Mouse (Mus musculus): ENCODE data around the gene Tert. TPM values are rescaled to one million over a fixed set of nuclear protein-coding genes. Genes with fewer than 3 reads are reported as not detected.

The Tert gene
- polyA plus RNA-seq, 1 experiment from 2014 or later, result 7.1 TPM

DNA sequence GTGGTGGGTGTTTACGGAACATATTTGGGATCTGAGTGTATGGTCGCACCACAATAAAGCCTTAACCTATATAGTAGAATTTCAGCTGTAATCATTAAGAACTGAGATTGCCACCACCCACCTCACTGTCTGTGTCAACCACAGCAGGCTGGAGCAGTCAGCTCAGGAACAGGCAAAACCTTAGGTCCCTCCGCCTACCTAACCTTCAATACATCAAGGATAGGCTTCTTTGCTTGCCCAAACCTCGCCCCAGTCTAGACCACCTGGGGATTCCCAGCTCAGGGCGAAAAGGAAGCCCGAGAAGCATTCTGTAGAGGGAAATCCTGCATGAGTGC is 334 bp upstream of the Tert start:
- H3K4me3 ChIP-seq (replicated peaks), result peak overlapping the region; percentile 56
- H3K4me1 ChIP-seq (replicated peaks), result peaks cover 32% of the 10 kb centered on the region
- no peaks in the 10 kb centered on the region for H3K9me3 ChIP-seq
- H3K27me3 ChIP-seq, result no peaks in the 10 kb centered on the region
- H3K36me3 ChIP-seq, result peaks cover 16% of the 10 kb centered on the region
- H3K27ac ChIP-seq, result no peak overlapping the region
- 44% methylated on average over 6 of the region's 6 CpGs for WGBS
- peak overlapping the region; percentile 75; the same call in 1 of the 2 replicates for H3K9ac ChIP-seq (replicated peaks)
- H3K4me2 ChIP-seq (replicated peaks), result peak overlapping the region; percentile 89
- ATAC-seq, result peak; percentile 67

DNA sequence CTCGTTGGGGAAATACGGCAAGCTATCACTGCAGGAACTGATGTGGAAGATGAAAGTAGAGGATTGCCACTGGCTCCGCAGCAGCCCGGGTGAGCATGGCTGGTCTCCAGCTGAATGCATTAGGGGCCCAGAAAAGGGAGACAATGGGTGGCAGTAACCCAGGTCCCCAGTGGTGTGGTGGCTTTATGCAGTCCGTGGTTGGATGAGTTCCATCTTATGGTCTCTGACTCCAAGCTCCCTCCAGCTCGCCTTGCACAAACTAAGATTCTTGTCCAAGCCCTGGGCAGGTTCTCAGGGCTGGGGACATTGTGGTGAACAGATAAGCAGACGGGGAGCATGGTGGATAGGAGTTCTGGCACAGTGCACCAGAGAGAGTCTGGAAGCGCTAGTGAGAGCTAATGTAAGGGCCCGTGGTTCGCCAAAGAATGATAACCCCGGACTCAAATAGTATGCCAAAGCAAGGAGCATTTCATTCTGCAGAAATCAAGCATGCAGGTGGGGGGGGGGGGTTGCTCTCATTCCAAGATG is 1.9 kb downstream of the Tert start:
- H3K9me3 ChIP-seq, result no peaks in the 10 kb centered on the region
- no peak overlapping the region for H3K4me2 ChIP-seq (replicated peaks)
- 88% methylated on average over 11 of the region's 11 CpGs for WGBS

DNA sequence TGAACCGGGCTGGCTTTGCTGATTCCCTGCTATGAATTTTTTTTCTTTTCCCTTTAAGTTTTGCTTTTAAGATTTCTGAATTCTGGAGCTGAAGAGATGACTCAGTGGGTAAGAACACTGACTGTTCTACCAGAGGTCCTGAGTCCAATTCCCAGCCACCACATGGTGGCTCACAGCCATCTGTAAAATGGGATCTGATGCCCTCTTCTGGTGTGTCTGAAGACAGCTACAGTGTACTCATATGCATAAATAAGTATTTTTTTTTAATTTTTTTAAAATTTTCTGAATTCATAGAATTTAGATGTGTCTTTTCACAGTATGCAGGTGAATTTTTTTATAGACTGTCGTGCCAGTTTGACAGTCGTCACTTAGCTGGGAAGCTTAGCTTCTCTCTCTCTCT is 5.1 kb downstream of the Tert start:
- no peaks in the 10 kb centered on the region for H3K27me3 ChIP-seq
- no peak for ATAC-seq
- no peak overlapping the region for H3K27ac ChIP-seq
- WGBS, result 95% methylated on average over 3 of the region's 3 CpGs
- no peak overlapping the region for H3K9ac ChIP-seq (replicated peaks)
- H3K36me3 ChIP-seq, result peaks cover 29% of the 10 kb centered on the region
- H3K4me2 ChIP-seq (replicated peaks), result no peak overlapping the region
- H3K4me3 ChIP-seq (replicated peaks), result no peak overlapping the region
- H3K9me3 ChIP-seq, result no peaks in the 10 kb centered on the region
- H3K4me1 ChIP-seq (replicated peaks), result peaks cover 32% of the 10 kb centered on the region

More for the DNA sequence above, 1.9 kb downstream of the Tert start:
- ATAC-seq, result no peak
- H3K4me3 ChIP-seq (replicated peaks), result no peak overlapping the region
- no peaks in the 10 kb centered on the region for H3K27me3 ChIP-seq
- H3K4me1 ChIP-seq (replicated peaks), result peaks cover 32% of the 10 kb centered on the region
- 0 out of 2 replicates have a peak overlapping the region, but pooled peaks have one; percentile 12 for H3K9ac ChIP-seq (replicated peaks)
- H3K36me3 ChIP-seq, result peaks cover 7% of the 10 kb centered on the region
- H3K27ac ChIP-seq, result no peak overlapping the region

DNA sequence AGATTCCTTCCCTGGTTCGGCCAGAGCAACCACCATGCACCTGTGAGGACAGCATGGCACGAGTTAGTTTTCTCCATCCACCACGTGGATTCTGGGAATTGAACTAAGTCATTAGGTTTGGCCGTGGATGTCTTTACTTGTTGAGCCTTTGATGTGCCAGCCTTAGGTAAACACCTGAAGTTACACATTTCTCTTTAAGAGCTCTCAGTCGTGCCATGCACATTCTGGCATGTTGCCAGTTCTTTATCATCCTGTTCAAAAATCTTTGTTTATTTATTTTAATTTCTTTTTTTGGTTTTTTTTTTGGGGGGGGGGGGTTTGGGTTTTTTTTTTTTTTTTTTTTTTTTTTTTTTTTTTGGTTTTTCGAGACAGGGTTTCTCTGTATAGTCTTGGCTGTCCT is 11.1 kb downstream of the Tert start:
- 85% methylated on average over 5 of the region's 6 CpGs for WGBS
- no peaks in the 10 kb centered on the region for H3K27me3 ChIP-seq
- H3K9ac ChIP-seq (replicated peaks), result no peak overlapping the region
- no peak overlapping the region for H3K4me3 ChIP-seq (replicated peaks)
- peaks cover 47% of the 10 kb centered on the region for H3K36me3 ChIP-seq
- no peaks in the 10 kb centered on the region for H3K9me3 ChIP-seq
- ATAC-seq, result no peak
- H3K27ac ChIP-seq, result no peak overlapping the region
- H3K4me2 ChIP-seq (replicated peaks), result no peak overlapping the region
- H3K4me1 ChIP-seq (replicated peaks), result no peaks in the 10 kb centered on the region

DNA sequence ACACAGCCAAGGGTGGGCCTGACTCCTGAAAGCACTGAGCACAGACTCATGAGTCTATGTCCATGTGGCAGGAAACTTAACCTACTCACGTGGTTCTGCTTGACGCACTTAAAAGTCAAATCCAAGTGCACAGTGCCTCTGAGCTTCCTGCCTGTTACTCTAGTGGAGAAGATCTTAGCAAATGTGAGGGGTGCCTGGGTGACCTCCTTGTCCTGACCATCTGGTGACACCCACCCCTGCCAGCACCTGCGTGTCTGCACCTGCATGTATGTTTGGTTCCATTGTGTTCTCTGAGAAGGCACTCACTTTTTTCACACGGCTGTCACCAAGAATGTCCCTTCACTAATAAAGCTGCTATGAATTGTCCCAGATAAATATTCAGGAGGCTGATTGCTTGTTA is 14.6 kb downstream of the Tert start:
- no peaks in the 10 kb centered on the region for H3K9me3 ChIP-seq
- H3K27ac ChIP-seq, result no peak overlapping the region
- no peak overlapping the region for H3K4me2 ChIP-seq (replicated peaks)
- H3K27me3 ChIP-seq, result no peaks in the 10 kb centered on the region
- H3K4me1 ChIP-seq (replicated peaks), result no peaks in the 10 kb centered on the region
- peaks cover 22% of the 10 kb centered on the region for H3K36me3 ChIP-seq
- ATAC-seq, result no peak
- 84% methylated on average over 4 of the region's 4 CpGs for WGBS
- H3K9ac ChIP-seq (replicated peaks), result no peak overlapping the region
- no peak overlapping the region for H3K4me3 ChIP-seq (replicated peaks)

DNA sequence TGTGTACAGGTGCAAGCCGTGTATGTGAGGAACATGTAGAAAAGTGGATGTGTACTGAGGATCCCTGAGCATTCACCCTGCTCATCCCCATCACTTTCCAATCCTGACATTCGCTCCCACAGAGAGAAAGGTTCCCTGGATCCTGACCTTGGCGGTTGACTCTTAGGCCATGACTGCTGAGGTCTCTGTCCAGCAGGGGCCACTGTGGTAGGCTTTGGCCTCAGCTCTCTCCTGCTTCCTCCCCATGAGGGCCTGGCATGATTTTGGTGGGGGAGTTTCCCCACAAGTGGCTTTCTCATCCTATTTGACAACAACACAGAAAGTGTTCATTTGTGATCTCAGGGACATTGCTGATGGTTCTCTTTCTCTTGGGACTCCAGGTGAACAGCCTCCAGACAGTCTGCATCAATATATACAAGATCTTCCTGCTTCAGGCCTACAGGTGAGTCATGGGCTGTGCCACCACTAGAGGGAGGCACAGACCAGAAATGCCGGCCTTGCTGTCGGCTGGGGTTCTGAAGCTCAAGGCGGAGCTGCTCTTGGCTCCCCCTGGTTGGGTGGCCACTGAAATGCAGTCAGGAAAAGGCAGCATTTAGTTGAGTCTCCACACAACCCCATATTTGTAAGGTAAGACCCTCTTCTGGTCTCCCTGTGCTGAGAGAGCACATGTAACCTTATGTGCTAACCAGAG is 19.8 kb downstream of the Tert start:
- Histone ChIP-seq H3K27ac (no peak overlapping the region), H3K9me3 (no peaks in the 10 kb centered on the region), H3K27me3 (no peaks in the 10 kb centered on the region), H3K4me2 (replicated peaks) (no peak overlapping the region), H3K4me3 (replicated peaks) (no peak overlapping the region), H3K9ac (replicated peaks) (no peak overlapping the region), H3K36me3 (peaks cover 28% of the 10 kb centered on the region), H3K4me1 (replicated peaks) (no peaks in the 10 kb centered on the region)
- WGBS, result 34% methylated on average over 6 of the region's 6 CpGs
- ATAC-seq, result peak; percentile 53; the same call in 1 of the 2 replicates

DNA sequence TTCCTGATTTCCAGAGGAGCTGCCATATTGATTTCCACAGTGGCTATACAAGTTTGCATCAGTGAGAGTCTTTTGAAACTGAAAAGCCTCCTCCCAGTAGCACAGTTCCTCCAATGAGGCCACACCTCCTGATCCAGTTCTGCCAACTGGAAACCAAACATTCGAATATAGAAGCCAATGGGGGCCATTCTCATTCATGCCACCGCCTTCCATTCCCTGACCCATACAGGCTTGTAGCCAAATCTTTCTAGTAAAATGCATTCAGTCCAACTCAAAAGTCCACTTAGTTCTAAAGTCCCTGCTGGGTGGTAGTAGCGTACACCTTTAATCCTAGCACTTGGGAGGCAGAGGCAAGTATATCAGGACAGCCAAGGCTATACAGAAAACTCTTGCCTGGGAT is 26.6 kb downstream of the Tert start:
- Histone ChIP-seq H3K9me3 (no peaks in the 10 kb centered on the region), H3K9ac (replicated peaks) (no peak overlapping the region), H3K4me1 (replicated peaks) (no peaks in the 10 kb centered on the region), H3K27me3 (no peaks in the 10 kb centered on the region), H3K4me2 (replicated peaks) (no peak overlapping the region), H3K4me3 (replicated peaks) (no peak overlapping the region), H3K27ac (no peak overlapping the region), H3K36me3 (peaks cover 10% of the 10 kb centered on the region)
- no peak for ATAC-seq
- 81% methylated on average over 3 of the region's 3 CpGs for WGBS

DNA sequence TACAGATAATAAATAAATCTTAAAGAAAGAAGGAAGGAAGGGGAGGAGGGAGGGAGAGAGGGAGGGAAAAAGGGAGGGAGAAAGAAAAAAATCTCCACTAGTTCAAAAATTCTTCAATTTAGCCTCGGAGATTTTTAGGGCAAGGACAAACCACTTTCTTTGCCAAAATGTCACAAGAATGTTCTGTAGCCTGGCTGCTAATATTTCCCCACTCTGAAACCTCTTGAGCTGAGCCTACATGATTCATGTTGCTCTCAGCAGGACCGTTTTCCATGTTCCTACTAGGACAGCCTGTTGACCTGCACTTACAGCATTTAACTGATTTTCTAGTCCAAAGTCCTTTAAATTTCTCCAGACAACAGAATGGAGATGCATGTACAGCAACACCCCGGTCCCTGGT is 28.3 kb downstream of the Tert start:
- Histone ChIP-seq H3K4me2 (replicated peaks) (no peak overlapping the region), H3K4me3 (replicated peaks) (no peak overlapping the region), H3K27me3 (no peaks in the 10 kb centered on the region), H3K9ac (replicated peaks) (no peak overlapping the region), H3K36me3 (no peaks in the 10 kb centered on the region; the same call in 1 of the 2 replicates), H3K27ac (no peak overlapping the region), H3K4me1 (replicated peaks) (no peaks in the 10 kb centered on the region), H3K9me3 (no peaks in the 10 kb centered on the region)
- no peak for ATAC-seq
- WGBS, result 83% methylated on average over 3 of the region's 3 CpGs

DNA sequence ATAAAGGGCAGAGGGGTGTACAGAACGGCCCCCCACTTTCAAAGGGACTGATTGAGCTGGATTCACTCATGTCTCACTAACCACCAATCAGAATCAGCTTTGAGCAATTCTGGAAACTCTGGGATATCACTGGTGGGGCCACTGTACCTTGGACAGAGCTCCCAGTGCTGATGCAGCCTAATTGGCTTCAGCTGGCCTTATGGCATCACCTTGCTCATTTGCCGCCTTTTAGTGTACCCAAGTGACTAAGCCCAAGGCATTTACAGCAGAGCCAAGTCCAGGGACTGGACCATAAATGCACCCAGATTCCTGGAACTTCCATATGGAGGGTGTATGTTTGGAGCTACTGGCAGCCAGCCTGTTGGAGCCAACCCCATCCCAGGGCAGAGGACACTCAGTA is 32.2 kb downstream of the Tert start:
- Histone ChIP-seq H3K4me2 (replicated peaks) (no peak overlapping the region), H3K4me1 (replicated peaks) (no peaks in the 10 kb centered on the region), H3K36me3 (no peaks in the 10 kb centered on the region), H3K9me3 (no peaks in the 10 kb centered on the region), H3K27me3 (no peaks in the 10 kb centered on the region), H3K4me3 (replicated peaks) (no peak overlapping the region), H3K9ac (replicated peaks) (no peak overlapping the region), H3K27ac (no peak overlapping the region)
- 55% methylated on average over 2 of the region's 2 CpGs for WGBS
- no peak for ATAC-seq

DNA sequence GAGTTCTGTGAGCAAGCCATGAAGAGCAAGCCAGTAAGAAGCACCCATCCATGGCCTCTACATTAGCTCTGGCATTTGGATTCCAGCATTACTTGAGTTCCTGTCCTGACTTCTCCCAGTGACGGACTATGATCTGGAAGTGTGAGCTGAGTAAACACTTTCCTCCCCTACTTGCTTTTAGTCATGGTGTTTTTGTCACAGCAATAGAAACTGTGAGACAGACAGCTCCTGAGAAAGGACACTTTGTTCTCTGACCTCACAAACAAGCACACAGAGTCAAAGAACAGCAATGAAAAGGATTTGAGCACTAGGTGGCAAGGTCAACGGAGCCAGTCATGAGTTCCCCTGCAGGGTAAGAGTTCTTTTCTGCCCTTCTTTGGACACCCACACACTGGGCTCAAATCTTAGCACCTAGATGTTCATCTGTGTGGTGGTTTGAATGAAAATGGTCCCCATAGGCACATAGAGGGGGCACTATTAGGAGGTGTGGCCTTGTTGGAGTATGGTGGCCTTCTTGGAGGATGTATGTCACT is 33.5 kb downstream of the Tert start:
- Histone ChIP-seq H3K36me3 (no peaks in the 10 kb centered on the region), H3K4me2 (replicated peaks) (no peak overlapping the region), H3K27ac (no peak overlapping the region), H3K27me3 (no peaks in the 10 kb centered on the region), H3K4me3 (replicated peaks) (no peak overlapping the region), H3K9ac (replicated peaks) (no peak overlapping the region), H3K9me3 (no peaks in the 10 kb centered on the region), H3K4me1 (replicated peaks) (no peaks in the 10 kb centered on the region)
- no peak for ATAC-seq
- WGBS, result 73% methylated on average over 2 of the region's 2 CpGs

DNA sequence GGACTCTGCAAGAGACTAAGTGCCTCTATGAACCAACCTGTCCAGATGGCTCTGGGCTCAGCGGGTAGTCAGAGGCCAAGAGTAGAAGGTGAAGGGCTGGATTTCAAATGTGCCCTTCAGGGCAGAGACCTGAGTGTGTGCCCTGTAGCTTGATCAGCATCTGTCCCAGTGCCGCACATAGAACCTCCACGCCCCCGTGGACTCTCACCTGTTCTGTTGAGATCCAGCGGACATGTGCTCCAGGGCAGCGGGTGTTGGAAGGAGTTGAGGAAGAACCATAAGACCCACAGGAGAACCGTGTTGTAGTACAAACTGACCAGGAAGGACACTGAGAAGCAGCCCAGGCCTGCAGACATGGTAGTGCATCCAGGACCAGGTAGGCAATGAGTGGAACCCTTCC is 48.5 kb downstream of the Tert start:
- WGBS, result 93% methylated on average over 7 of the region's 7 CpGs
- Histone ChIP-seq H3K9ac (replicated peaks) (no peak overlapping the region), H3K36me3 (no peaks in the 10 kb centered on the region), H3K4me3 (replicated peaks) (no peak overlapping the region), H3K27me3 (0 out of 2 replicates have a peak, but pooled peaks cover 4% of the 10 kb centered on the region), H3K9me3 (no peaks in the 10 kb centered on the region), H3K27ac (no peak overlapping the region), H3K4me2 (replicated peaks) (no peak overlapping the region), H3K4me1 (replicated peaks) (no peaks in the 10 kb centered on the region)
- no peak for ATAC-seq

DNA sequence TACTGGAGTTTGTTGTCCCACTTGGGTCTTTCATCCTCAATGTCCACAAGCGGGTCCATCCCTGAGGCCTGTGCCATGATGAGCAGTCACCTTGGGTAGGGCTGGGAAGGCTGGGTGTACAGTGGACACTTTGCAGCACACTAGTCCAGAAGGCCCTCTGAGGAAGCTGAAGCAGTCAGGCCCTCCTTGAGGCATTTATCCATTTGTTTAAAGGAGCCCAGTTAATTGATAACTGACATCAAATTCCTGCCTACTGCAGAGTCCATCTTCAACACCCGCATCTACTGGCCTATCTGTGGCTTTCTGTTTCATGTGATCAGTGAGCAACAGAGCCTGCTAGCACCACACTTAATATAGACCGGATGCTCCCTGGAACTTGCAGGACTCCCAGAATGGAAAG is 51.1 kb downstream of the Tert start, which contains the start of gene Slc6a18:
Slc6a18 (minus strand) TSS at position 171 of the 400 bp plus-strand sequence.
- Histone ChIP-seq H3K4me1 (replicated peaks) (no peaks in the 10 kb centered on the region), H3K9ac (replicated peaks) (no peak within 1 kb of the TSS), H3K27me3 (0 out of 2 replicates have a peak, but pooled peaks cover 4% of the 10 kb centered on the region), H3K27ac (no peak within 1 kb of the TSS), H3K4me2 (replicated peaks) (no peak within 1 kb of the TSS), H3K36me3 (no peaks in the 10 kb centered on the region), H3K9me3 (no peaks in the 10 kb centered on the region), H3K4me3 (replicated peaks) (no peak within 1 kb of the TSS)
- 85% methylated on average over 3 of the region's 3 CpGs for WGBS
- ATAC-seq, result no peak

Measured in midbrain, embryonic 13.5 days (tissue).